Mouse (Mus musculus): ENCODE measurements around the gene Ucma.

The Ucma gene

DNA sequence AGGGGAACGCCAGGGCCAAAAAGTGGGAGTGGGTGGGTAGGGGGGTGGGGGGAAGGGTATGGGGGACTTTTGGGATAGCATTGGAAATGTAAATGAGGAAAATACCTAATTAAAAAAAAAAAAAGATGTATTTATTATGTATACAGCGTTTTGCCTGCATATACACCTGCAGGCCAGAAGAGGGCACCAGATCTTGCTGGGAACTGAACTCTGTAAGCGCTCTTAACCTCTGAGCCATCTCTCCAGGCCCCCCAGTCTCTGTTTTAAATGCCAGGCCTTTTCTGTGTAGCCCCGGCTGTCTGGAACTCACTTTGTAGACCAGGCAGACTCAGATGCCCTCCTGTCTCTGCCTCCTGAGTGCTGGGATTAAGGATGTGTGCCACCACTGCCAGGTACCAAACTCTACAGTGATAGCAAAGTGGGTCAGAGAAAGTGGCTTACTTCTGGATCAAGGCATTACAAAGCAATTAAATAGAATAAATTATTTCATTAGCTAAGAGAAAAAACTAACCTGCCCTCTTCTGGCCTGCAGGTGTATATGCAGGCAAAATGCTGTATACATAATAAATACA lies 49.3 kb downstream of the Ucma start:
- peaks cover 9% of the 10 kb centered on the region; the same call in 1 of the 2 replicates for H3K36me3 ChIP-seq (ENCODE audit: insufficient read depth, low read length)
- no peak overlapping the region for H3K4me3 ChIP-seq (replicated peaks; ENCODE audit: low read length)
- H3K27me3 ChIP-seq (ENCODE audit: insufficient read depth, low read length), result no peaks in the 10 kb centered on the region
- H3K4me1 ChIP-seq (replicated peaks; ENCODE audit: low read depth, low read length), result peaks cover 26% of the 10 kb centered on the region
- H3K9me3 ChIP-seq (ENCODE audit: low read length), result no peaks in the 10 kb centered on the region
- TF ChIP-seq POU5F1 (IDR thresholded peaks at IDR 0.05; ENCODE audit: borderline replicate concordance, low read length) (no peak), NANOG (IDR thresholded peaks at IDR 0.05; ENCODE audit: borderline replicate concordance, low read length) (no peak), CTCF (conservative IDR thresholded peaks at IDR 0.05; ENCODE audit: low read length) (peak; percentile 50)

GRCm38 (mm10) chr2:5027057-5027456 lies 51.1 kb downstream of the Ucma start:
- Histone ChIP-seq H3K27me3 (ENCODE audit: insufficient read depth, low read length) (no peaks in the 10 kb centered on the region), H3K4me3 (replicated peaks; ENCODE audit: low read length) (no peak overlapping the region)
- TF ChIP-seq NANOG (IDR thresholded peaks at IDR 0.05; ENCODE audit: borderline replicate concordance, low read length), result no peak
- TF ChIP-seq CTCF (conservative IDR thresholded peaks at IDR 0.05; ENCODE audit: low read length), result no peak

DNA sequence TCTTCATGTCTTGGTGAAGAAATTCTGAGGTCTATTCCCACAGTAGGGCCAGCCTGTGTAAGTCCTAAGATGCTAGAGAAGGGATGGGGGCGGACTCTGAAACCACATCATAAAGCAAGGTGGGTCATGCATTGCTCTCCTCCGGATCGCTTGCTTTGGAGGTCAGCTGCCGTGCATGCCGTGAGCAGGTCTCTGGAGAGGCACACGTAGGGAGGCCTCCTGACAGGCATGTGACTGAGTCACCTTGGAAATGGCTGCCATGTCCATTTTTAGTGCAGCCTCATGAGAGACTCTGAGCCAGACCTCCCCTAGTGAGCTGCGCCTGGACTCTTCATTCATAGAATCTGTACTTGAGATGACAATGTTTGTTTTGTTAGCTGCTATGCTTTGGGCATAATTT lies 52.1 kb downstream of the Ucma start:
- H3K36me3 ChIP-seq (ENCODE audit: insufficient read depth, low read length), result peaks cover 7% of the 10 kb centered on the region; the same call in 1 of the 2 replicates
- H3K4me3 ChIP-seq (replicated peaks; ENCODE audit: low read length), result 0 out of 2 replicates have a peak overlapping the region, but pooled peaks have one; percentile 1
- TF ChIP-seq NANOG (IDR thresholded peaks at IDR 0.05; ENCODE audit: borderline replicate concordance, low read length) (no peak), POU5F1 (IDR thresholded peaks at IDR 0.05; ENCODE audit: borderline replicate concordance, low read length) (no peak), CTCF (conservative IDR thresholded peaks at IDR 0.05; ENCODE audit: low read length) (no peak)
- H3K27me3 ChIP-seq (ENCODE audit: insufficient read depth, low read length), result no peaks in the 10 kb centered on the region
- peaks cover 37% of the 10 kb centered on the region for H3K4me1 ChIP-seq (replicated peaks; ENCODE audit: low read depth, low read length)
- no peaks in the 10 kb centered on the region for H3K9me3 ChIP-seq (ENCODE audit: low read length)

More at GRCm38 (mm10) chr2:5027057-5027456, 51.1 kb downstream of the Ucma start:
- peaks cover 7% of the 10 kb centered on the region; the same call in 1 of the 2 replicates for H3K36me3 ChIP-seq (ENCODE audit: insufficient read depth, low read length)
- no peaks in the 10 kb centered on the region for H3K9me3 ChIP-seq (ENCODE audit: low read length)
- H3K4me1 ChIP-seq (replicated peaks; ENCODE audit: low read depth, low read length), result peaks cover 27% of the 10 kb centered on the region

DNA sequence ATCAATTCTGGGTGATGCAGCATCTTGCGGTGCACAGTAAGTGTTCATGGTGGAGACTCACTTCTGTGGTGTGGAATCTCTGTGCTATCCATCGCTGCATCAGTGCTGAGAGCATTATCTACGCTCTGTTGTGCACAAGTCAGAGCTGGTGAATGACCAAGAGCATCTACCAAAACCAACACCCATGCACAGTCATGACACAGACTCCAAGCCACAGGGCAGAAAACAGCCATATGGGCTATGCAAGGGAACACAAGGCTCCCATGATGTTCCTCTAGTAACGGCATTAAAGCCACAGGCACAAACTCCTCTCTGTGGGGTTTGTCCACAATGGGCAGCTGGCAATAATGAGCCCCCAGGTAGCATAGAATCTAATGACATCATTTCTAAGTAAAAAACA lies 53.9 kb downstream of the Ucma start:
- H3K4me1 ChIP-seq (replicated peaks; ENCODE audit: low read depth, low read length), result peaks cover 48% of the 10 kb centered on the region
- TF ChIP-seq POU5F1 (IDR thresholded peaks at IDR 0.05; ENCODE audit: borderline replicate concordance, low read length) (no peak), CTCF (conservative IDR thresholded peaks at IDR 0.05; ENCODE audit: low read length) (no peak), NANOG (IDR thresholded peaks at IDR 0.05; ENCODE audit: borderline replicate concordance, low read length) (no peak)
- no peak overlapping the region for H3K4me3 ChIP-seq (replicated peaks; ENCODE audit: low read length)
- H3K27me3 ChIP-seq (ENCODE audit: insufficient read depth, low read length), result no peaks in the 10 kb centered on the region
- H3K9me3 ChIP-seq (ENCODE audit: low read length), result no peaks in the 10 kb centered on the region
- peaks cover 7% of the 10 kb centered on the region; the same call in 1 of the 2 replicates for H3K36me3 ChIP-seq (ENCODE audit: insufficient read depth, low read length)

- Histone ChIP-seq H3K4me3 (replicated peaks; ENCODE audit: low read length) (no peak overlapping the region), H3K4me1 (replicated peaks; ENCODE audit: low read depth, low read length) (peaks cover 51% of the 10 kb centered on the region), H3K27me3 (ENCODE audit: insufficient read depth, low read length) (no peaks in the 10 kb centered on the region), H3K36me3 (ENCODE audit: insufficient read depth, low read length) (peaks cover 7% of the 10 kb centered on the region; the same call in 1 of the 2 replicates), H3K9me3 (ENCODE audit: low read length) (no peaks in the 10 kb centered on the region)
- TF ChIP-seq CTCF (conservative IDR thresholded peaks at IDR 0.05; ENCODE audit: low read length), result no peak
These were observed 55.3 kb downstream of the Ucma start for GRCm38 (mm10) chr2:5031215-5031614.

GRCm38 (mm10) chr2:5032665-5033064 lies 56.7 kb downstream of the Ucma start:
- Histone ChIP-seq H3K27me3 (ENCODE audit: insufficient read depth, low read length) (no peaks in the 10 kb centered on the region), H3K4me1 (replicated peaks; ENCODE audit: low read depth, low read length) (peaks cover 52% of the 10 kb centered on the region), H3K4me3 (replicated peaks; ENCODE audit: low read length) (no peak overlapping the region), H3K9me3 (ENCODE audit: low read length) (no peaks in the 10 kb centered on the region), H3K36me3 (ENCODE audit: insufficient read depth, low read length) (peaks cover 4% of the 10 kb centered on the region; the same call in 1 of the 2 replicates)
- TF ChIP-seq CTCF (conservative IDR thresholded peaks at IDR 0.05; ENCODE audit: low read length), result no peak
- TF ChIP-seq NANOG (IDR thresholded peaks at IDR 0.05; ENCODE audit: borderline replicate concordance, low read length), result no peak
- no peak for TF ChIP-seq POU5F1 (IDR thresholded peaks at IDR 0.05; ENCODE audit: borderline replicate concordance, low read length)

DNA sequence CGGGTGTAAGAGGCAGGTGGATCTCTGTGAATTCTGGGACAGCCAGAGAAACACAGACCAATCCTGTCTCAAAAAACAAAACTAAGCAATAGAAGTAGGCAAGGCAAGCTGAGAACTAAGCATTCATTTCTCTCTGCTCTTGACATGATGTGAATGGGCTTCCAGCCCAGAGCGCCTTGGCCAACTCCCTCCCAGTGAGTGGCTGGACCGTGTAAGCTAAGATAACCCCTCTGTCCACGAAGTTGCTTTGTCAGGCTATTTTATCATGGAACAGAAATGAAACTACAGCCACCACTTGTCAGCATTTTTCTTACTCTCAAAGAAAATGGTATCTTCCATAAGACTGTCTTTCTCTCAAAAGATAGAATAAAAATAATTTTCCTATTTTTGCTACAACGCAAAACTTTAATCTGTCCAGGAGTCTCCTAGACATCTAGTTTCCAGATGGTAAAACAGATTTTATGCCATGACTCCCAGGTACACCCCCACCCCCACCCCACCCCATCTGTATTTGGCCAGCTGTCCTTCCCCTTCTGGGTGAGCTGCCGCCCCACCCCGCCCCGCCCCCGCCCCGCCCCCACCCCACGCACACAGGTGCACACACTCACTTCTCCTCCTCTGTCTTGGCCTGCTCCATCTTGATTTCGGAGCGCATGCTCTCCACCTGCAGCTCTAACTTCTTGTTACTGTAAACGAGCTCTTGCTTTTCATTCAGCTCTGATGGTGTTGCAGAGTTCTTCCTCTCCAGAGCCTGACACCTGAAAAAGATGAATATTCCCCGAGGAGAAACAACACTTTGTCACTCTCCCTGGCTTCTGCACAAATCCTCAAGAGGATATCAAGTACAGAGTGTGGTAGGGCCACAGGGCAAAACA lies 57.9 kb downstream of the Ucma start:
- TF ChIP-seq CTCF (conservative IDR thresholded peaks at IDR 0.05; ENCODE audit: low read length) (no peak), POU5F1 (IDR thresholded peaks at IDR 0.05; ENCODE audit: borderline replicate concordance, low read length) (no peak), NANOG (IDR thresholded peaks at IDR 0.05; ENCODE audit: borderline replicate concordance, low read length) (no peak)
- H3K9me3 ChIP-seq (ENCODE audit: low read length), result no peaks in the 10 kb centered on the region
- peaks cover 4% of the 10 kb centered on the region; the same call in 1 of the 2 replicates for H3K36me3 ChIP-seq (ENCODE audit: insufficient read depth, low read length)
- H3K27me3 ChIP-seq (ENCODE audit: insufficient read depth, low read length), result no peaks in the 10 kb centered on the region
- peaks cover 52% of the 10 kb centered on the region for H3K4me1 ChIP-seq (replicated peaks; ENCODE audit: low read depth, low read length)
- no peak overlapping the region for H3K4me3 ChIP-seq (replicated peaks; ENCODE audit: low read length)

DNA sequence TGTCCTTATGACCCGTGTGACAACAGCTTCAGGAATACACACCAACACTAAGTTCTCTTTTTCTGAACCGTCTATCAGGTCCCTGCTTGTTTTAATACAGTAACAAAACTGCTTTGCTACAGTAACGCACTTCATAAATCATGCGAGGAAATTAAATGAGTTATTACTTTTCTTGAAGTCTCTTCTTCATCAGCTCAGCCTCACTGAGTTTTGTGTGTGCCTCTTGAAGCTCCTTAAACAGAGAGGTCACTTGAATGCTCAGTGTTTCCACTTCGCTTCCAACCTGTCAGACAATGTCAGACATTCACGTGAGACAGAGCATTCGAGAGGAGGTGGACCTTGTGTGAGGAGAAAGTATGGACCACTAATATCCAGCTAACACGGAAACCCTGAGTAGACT lies 58.9 kb downstream of the Ucma start:
- peaks cover 3% of the 10 kb centered on the region; the same call in 1 of the 2 replicates for H3K36me3 ChIP-seq (ENCODE audit: insufficient read depth, low read length)
- TF ChIP-seq POU5F1 (IDR thresholded peaks at IDR 0.05; ENCODE audit: borderline replicate concordance, low read length) (no peak), CTCF (conservative IDR thresholded peaks at IDR 0.05; ENCODE audit: low read length) (no peak), NANOG (IDR thresholded peaks at IDR 0.05; ENCODE audit: borderline replicate concordance, low read length) (no peak)
- H3K27me3 ChIP-seq (ENCODE audit: insufficient read depth, low read length), result no peaks in the 10 kb centered on the region
- H3K4me1 ChIP-seq (replicated peaks; ENCODE audit: low read depth, low read length), result peaks cover 52% of the 10 kb centered on the region
- H3K9me3 ChIP-seq (ENCODE audit: low read length), result no peaks in the 10 kb centered on the region
- H3K4me3 ChIP-seq (replicated peaks; ENCODE audit: low read length), result no peak overlapping the region
